Mouse (Mus musculus): ENCODE results near the gene Zfpm1. TPM values are rescaled to one million over a fixed set of nuclear protein-coding genes. Genes with fewer than 3 reads are reported as not detected.

Gene Zfpm1
- 1 to 10 TPM; 8.5 to 8.8 TPM for total RNA-seq (2021)
- long read RNA-seq, experiment 1, partial matches to known transcripts = 0 of 1 reads
- long read RNA-seq, experiment 1, other reads (novel, unspliced or antisense) = 1 of 1 reads
- long read RNA-seq, experiment 2 = 0 reads

DNA sequence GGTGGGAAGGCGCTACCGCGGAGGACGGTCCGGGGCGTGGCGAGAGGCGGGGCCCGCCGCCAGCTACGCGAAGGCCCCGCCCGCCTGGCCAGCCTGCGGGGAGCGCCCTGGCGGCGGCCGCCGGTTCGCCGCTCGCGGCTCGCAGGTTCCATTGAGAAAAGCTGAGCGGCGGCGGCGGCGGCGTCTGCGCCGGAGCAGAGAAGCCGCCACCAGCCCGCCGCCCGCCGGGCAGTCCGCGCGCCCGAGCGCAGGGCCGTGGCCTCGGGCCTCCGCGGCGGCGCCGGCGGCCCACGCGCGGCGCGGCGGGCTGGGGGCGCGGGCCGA, at the start of gene Zfpm1:
TSS of gene Zfpm1 (plus strand) at position 107 of the 324 bp plus-strand sequence.
- no peak for DNase-seq

DNA sequence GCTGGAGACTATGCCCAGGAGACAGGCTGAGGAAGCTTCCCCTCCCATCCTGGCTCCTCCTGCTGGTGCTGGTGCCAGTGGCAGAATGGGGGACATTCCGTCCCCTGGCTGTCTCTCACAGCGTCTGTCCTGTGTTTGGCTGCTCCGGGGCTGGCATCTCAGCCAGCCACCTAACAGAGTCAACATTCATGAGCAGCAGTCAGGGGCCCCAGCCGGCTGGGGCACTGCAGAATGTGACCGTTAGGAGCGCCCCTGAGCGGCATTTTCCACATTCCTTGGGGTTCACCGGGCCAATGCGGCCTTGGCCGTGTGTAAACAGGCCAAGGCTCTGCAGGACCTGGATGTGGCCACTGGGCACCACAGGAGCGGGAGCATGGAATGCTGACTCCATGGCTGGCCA, 47.9 kb upstream of the Zfpm1 start:
- peak; percentile 90 for DNase-seq

DNA sequence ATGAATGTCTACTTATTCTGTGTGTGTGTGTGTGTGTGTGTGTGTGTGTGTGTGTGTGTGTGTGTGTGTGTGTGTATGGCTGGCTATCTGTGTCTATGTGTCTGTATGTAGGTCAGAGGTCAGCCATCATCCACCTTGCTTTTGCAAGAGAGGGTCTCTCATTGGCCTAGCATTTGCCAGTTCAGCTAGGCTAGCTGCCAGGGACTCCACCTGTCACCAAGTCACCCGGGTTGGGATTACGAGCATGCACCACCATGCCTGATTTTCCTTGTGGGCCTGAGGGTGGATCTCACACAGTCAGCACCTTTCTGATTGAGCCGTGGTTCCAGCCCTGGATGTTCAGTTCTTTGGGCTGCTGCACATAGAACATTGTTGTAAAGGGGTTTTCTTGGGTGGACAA, 45.4 kb upstream of the Zfpm1 start:
- DNase-seq = no peak

DNA sequence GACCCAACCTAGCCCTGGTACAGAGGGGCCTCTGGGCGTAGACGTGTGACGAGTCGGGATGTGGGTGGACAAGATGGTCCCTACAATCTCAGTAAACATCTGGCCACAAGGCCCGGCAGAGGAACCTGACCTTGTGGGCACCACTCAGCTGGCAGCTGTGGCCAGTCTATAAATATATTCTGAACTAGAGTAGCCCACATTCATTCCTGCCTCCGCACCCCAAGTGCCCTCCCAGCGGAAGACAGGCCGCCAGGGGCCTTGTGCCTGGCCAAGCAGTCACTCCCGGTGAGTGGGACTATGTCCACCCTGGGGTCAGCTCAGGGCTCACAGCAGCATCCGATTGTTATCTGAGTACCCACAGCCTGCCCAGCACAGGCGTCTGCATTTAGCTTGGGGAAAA, 43.7 kb upstream of the Zfpm1 start:
- peak; percentile 68 for DNase-seq

DNA sequence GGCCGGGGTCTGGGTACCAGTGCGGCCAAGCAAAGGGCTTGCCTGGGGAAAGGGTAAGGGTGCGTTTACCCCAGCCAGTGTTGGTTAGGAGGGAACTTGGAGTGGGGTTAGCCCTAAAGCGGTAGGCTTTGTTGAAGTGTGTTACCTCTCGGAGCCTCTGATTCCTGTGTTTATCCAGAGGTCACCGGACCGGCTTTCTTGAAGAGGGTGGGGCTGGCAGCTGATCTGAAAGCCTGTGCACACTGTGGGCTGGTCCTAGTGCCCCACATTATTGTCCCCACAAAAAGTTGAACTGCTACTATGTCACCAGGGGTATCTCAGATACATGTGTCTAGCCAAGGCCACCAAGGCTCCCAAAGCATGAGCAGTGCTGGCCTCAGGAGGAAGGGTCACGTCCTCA, 43.2 kb upstream of the Zfpm1 start:
- no peak for DNase-seq

DNA sequence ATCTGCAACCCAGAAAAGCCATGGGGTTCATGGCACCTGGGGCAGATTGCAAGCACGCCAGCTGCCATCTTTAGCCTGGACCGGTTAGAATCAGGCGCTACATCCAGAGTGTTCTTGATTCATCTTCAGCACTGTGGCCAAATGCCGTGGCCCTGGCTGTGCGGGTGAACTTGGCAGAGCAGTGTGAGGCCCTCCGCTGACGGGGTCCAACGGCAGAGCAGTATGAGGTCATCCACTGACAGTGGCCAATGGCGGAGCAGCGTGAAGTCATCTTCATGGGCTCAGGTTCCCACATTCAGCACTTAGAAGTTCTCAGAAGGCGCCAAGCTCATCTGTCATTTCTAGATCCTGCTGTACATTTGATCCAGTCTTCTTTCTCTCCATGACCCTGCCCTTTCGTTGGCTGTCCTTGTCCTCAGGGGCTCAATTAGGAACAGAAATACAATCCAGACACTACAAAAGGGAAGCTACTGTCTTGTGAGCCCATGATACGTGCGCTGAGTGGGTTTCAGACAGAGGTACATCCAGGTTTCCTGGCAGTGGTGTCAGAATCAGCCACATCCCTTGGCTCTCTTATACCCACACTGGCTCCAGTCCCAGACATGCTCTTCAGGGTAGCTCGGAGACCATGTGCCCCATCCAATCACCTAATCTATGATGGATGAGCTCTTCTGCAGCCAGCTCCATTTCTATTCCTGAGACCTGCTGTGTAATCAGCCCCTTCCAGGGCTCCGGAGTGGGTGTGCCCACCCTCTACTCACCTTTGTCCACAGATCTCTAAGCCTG, 41.5 kb upstream of the Zfpm1 start:
- DNase-seq = peak; percentile 78

DNA sequence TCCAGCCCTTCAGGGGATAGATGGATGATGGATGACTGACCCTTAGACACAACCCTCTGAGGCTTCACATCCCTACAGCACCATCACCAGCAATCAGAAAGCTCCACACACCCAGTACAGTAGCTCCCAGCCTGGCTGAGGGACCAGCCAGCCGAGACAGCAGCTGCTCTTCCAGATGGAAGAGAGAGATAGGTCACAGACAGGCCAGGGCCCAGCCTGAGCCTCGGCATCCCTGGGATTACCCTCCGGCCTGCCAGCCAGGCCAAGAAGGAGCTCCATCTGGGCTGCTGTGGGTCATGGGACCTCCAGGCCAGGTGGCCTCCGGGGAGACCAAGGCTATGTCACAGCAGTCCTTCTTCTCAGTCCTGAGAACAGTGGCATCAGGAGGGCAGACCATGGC, 38.6 kb upstream of the Zfpm1 start:
- no peak for DNase-seq

DNA sequence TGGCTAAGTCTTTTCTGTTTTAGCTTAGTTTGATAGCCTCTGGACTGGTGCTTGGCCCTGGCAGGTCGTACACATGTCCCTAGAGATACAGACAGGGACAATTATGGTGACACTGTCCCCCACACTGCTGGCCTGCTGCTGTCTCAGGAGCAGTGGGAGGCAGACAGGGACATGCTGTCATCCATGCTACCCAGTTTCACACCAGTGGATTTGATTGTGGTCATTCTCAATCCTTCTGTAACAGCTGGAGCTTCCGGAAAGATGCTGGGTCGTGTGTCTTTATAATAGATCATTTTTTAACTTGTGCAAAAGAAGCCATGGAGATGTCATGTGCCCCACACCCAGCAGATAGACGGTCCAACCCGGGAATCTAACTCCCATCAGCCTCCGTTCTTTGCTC, 36.8 kb upstream of the Zfpm1 start:
- no peak for DNase-seq

DNA sequence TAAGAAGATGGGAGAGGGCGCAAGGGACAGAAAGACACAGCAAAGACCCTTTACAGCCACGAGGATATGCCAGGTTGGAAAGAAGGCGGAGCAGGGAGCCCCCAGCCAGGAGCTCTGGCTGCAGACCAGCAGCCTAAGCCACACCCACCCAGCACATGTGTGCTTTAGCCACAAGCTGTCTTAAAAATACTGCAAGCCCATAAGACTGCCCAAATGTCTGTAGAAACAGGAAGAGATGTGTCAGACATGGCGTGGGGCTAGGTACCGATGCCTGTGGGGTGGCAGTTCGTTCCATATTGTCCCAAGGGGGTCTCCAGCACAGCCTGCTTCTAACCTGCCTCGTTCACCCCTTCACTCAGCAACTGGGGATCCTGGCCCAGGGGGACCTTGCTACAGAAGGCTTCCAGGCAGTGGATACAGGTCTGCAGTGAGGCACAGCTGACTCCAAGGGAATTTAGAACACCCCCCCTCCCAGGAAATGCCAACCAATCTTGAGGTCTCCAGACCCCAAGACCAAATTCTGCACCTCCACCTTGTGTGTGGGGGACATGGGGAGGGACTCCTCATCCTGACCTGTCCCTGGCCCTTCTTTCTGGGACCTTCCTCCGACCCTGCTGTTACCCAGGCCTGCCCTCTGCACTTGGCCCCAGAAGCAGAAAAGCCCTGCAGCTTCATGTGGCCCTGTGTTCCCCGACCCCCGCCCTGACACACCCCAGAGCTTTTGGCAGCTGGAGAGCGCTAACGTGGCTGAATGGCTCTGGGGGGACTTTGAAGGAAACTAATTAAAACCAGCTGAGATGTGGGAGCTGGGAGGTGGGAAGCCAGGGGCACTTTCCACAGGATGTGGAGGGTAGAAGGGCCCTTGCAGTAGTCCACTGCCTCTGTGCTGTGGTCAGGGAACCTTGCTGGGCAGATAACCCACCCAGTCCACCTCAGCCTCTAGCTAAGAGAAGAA, 35.4 kb upstream of the Zfpm1 start:
- no peak for DNase-seq

DNA sequence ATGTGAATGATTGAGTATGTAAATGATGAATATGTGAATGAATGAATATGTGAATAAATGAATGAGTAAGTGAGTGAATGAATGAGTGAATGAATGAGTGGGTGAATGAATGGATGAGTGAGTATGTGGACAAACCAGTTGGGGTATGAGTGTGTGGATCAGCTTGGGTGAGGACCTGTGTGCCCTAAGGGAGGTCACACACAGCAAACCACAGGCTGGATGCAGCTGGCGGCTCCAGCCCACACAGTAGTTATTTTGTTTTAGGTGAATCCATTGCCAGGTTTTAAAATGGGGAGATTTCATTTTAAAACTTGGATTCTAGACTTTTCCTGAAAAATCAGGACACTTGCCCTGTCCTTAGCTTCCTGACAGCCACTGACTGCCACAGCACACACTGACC, 30.2 kb upstream of the Zfpm1 start:
- no peak for DNase-seq

DNA sequence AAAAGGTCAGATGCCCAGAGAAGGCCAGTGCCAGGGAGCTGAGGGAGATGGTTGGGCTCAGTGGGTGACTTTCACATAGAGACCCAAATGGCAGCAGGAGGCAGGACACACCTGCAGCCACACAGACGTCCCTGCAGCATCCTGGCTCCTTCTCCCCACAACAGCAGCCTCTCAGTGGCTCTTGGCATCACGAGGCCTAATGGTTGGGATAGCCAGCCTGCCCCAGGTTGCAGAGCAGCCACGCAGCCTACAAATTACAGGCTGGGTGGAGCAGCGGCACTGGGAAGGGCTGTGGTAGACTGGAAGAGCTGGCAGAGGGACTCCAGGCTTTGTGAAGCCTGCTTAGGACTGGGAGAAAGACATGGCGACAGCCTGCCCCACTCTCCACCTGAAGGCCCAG, 29.6 kb upstream of the Zfpm1 start:
- DNase-seq = no peak

DNA sequence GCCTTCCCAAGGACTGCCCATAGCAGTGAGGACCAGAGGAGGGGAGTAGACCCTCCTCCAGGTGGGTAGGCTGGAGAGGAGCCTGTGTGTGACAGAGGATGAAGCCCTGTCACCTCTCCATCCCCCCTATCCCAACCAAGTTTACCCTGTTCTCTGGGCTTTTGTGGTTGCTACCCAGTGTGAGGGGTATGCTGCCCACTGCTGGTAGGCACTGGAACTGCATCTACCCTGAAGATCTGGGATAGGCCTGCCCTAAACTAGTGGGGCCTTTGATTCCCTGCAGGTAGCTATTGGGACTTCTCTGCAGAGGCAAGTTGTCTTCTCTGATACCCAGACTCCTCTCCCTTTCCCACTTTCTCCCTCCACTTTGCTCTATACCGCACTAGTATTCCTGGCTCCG, 22.6 kb upstream of the Zfpm1 start:
- DNase-seq = no peak

DNA sequence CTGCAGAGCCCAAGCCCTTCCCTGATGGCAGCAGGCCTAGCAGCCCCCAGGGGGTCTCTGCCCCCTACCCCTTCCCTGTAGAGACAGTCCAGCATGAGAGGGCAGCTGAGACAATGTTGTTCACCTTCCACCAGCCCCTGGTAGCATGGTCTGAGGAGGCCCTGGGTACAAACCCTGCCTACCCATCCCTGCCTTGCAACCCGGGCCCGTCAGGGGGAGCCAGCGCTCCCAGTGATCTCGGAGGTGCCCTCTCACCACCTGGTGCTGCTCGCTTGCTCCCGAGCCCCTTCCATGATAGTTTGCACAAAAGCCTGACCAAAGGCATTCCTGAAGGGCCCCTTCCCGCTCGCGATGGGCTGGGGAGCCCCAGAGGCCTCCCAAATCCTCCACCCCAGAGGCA, 21.2 kb upstream of the Zfpm1 start:
- DNase-seq = no peak

DNA sequence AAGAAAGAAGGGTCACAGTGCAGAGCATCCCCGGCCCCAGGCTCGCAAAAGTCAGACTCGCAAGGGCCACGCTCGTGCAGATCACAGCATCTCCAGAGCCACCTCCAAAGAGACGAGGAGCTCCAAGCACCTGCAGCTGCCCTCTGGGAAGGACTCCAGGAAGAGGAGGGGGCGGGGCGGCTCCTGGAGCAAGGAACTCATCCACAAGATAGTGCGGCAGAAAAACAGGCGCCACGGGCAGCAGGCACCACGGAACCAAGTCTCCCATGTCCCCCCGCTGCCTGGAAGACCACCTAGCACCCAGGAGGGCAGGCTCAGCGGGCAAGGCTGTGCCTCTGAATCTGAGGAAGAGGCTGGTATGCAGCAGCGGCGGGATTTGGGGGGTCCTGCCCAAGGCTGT, 19.1 kb upstream of the Zfpm1 start:
- no peak for DNase-seq

DNA sequence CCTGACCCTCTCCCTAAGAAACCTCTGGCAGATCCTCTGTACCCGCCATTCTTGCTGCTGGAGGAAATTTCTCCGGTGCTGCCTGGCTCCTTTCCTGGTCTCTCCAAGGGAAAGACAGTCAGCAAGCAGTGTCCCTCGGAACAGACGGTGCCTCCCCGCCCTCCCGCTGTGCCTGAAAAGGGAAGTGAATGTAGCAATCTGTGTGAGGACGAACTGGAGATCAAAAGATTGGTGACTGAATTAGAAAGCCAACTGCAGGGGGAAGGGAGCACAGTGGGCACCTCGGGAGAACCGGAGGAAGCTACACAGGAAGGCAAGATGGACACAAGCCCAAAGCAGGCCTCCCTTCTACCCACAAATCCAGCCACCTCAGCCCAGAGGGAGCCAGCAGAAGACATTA, 17.7 kb upstream of the Zfpm1 start:
- DNase-seq = no peak

DNA sequence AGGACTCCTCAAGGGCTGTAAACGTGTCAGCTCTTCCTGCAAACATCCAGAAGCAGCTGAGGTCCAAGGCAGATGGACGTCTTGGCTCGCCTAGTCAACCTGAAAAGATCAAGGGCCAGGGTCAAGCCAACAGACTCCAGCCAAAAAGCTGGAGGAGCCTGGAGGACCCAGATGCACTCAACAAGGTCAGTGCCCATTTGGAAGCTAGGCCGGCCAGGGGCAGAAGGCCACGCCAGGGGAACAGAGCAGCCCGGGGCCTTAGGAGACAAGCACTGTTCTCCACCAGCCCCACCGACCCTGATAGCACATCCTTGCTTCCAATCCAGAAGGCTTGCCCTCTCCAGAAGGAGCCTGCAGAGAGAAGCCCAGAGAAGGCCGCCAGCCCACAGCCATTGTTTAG, 16.4 kb upstream of the Zfpm1 start:
- no peak for DNase-seq

DNA sequence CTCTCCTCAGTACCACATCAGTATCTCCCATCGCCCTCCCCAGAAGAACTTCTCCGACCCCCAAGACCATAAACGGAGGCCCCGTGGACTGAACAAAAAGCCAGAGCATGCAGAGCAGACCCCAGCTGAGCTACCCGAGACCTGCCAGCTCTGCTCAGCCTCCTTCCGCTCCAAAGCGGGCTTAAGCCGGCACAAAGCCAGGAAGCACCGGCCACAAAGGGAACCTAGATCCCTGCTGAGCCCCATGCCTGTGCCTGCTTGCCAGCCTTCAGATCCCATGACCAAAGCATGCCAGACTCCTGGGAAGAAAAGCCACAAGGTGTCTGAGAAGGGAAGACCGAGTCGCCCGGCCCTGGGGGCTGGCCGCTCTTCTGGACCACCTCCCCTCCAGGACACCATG, 15.1 kb upstream of the Zfpm1 start:
- DNase-seq = no peak

DNA sequence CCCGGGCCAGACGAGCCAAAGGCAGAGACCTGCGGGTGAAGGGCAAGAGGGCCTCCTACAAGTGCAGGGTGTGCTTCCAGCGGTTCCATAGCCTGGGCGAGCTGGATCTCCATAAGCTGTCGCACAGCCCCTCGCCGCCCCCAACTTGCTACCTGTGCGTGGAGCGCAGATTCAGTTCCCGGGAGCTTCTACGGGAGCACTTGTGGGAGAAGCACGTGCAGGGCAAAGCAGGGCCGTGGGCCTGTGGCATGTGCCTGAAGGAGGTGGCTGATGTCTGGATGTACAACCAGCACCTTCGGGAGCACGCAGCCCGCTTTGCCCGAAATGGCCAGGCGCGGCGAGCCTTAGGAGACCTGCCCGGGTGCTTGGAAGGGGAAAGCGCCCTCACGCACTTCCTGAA, 13.1 kb upstream of the Zfpm1 start:
- DNase-seq = no peak

DNA sequence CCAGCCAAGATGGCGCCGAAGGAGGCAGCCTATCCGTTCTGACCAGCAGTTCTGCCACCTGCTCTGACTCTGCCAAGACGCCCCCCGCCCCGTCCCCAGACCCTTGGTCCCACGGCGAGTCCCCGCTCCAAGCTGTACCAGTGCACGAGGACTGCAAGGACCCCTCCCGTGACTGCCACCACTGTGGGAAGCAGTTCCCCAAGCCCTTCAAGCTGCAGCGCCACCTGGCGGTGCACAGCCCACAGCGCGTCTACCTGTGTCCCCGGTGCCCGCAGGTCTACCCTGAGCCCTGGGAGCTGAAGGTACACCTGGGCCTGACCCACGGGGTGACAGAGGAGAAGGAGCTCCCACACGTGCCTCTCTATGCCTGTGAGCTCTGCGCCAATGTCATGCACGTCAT, 12.5 kb upstream of the Zfpm1 start:
- no peak for DNase-seq

DNA sequence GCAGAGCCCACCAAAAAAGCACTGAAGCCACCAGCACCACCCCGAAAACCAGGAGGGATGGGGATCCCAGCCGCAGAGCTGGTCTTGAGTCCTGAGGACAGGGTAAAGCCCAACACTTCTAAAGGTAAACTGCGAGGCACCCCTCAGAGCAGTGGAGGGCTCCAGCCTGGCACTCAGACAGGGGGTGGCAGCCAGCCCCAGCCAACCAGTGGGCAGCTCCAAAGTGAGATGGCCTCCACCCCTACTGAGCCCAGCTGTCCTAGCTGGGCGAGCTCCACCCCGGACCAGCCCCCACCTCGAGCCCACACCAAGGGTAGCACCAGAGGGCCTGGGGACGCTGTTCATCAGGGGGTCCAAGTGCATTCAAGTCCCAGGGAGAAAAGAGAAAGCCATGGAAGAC, 11.4 kb upstream of the Zfpm1 start:
- no peak for DNase-seq

DNA sequence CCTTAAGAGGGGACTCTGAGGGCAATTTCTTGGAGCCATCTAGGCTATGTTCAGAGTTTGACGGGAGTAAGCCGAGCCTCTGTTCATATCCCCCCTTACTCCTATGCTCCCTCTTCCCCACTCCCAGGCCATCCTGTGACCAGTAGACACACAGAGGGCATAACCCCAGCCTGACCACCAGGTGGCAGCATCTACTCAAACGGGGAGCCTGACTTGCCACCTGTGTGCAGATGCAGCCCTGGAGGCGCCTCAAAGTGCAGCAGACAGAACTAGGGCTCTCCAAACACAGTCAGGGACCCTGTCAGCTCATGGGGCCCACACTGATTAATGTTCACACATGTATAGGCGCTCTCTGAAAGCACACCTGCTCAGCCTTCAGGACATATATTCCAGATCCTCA, 8.8 kb upstream of the Zfpm1 start:
- DNase-seq = peak; percentile 69

DNA sequence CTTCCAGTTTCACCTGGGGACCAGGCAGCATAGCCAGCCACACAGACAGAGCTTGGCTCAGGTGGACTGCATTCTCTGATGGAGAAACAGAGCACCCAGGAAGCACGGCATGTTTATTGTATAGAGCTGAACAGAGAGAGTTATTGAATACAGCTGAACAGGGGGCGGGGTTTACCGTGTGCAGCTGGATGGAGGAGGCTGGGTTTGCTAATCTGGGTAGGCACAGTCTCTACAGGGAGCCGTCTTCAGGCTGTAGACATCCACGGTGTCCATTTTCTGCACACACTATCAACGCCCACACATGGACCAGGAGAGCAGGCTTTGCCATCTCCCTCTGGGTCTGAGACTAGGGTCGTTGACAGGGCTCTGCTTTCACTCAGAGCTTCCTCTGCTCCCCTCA, 8.1 kb upstream of the Zfpm1 start:
- no peak for DNase-seq

DNA sequence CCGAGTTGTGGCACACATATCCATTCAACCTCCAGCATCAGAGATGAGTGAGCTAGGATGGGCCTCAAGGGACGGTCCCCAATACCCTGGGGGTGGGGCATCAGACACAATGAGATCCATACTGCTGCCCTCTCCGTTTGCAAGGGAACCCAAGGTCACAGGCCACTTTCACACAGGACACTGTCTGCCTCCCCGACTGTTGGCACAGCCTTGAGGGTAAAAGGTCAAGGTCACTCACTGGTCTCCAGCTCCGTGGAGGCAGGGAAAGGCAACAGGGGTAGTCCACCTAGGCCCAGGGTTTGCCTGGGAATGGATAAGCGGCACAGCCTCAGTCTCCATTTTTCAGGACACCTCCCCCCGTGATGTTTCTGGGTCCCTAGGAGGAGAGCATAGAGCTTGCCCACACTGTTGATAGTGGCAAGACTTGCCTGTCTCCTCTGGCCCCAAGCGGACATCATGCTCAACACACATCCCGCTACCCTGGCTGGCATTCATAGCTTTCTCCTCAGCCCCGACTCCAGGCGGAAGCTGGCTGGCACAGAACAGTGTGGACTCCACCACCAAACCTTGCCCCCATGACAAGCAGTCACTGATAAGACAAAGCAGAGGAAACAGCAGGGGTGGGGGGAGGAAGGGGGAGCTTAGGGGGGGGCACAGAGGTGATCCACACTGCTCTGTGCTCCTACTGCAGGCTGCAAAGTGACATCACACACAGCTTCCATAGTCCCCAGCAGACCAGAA, 7.1 kb upstream of the Zfpm1 start:
- DNase-seq = no peak
